Mouse (Mus musculus) MEL (cell line): ENCODE results near the gene 1110051M20Rik.
A peak's percentile ranks its signal among the peaks of the same experiment; 100 is the strongest.

ENCODE experiments used
- CTCF ChIP-seq, 3 experiments: IDR thresholded peaks in 2 of 3; conservative IDR thresholded peaks in 1 of 3; 2 replicates each; pipeline ENCODE4 v1.5.1; 2011 to 2012; ENCODE audit warnings: low read length in 3 of 3, low read depth in 2 of 3, mild to moderate bottlenecking in 2 of 3, improper control_type of control experiment in 1 of 3, inconsistent platforms in 1 of 3, mixed read lengths in 1 of 3, moderate library complexity in 1 of 3; ENCODE audit not compliant: control insufficient read depth in 1 of 3, insufficient read depth in 1 of 3, poor library complexity in 1 of 3, severe bottlenecking in 1 of 3
- E2F4 ChIP-seq: IDR thresholded peaks from 2 replicates; pipeline ENCODE4 v1.6.1; 2011; ENCODE audit warnings: low read depth, low read length, improper control_type of control experiment, borderline replicate concordance
- EP300 ChIP-seq, 2 experiments: IDR thresholded peaks; 2 replicates each; pipeline ENCODE4 v1.6.1; 2011; ENCODE audit warnings: improper control_type of control experiment in 2 of 2, low read length in 2 of 2, low read depth in 1 of 2, mild to moderate bottlenecking in 1 of 2
- GATA1 ChIP-seq: IDR thresholded peaks from 2 replicates; pipeline ENCODE4 v1.6.1; 2011; ENCODE audit warnings: low read depth, low read length, improper control_type of control experiment
- HCFC1 ChIP-seq: IDR thresholded peaks from 2 replicates; pipeline ENCODE4 v1.6.1; 2012; ENCODE audit warnings: low read depth, mild to moderate bottlenecking, inconsistent platforms, low read length, improper control_type of control experiment, moderate library complexity
- JUND ChIP-seq: IDR thresholded peaks from 2 replicates; pipeline ENCODE4 v1.6.1; 2011; ENCODE audit warnings: low read depth, mild to moderate bottlenecking, improper control_type of control experiment, low read length
- MAFK ChIP-seq: IDR thresholded peaks from 2 replicates; pipeline ENCODE4 v1.6.1; 2011; ENCODE audit warnings: low read depth, mild to moderate bottlenecking, low read length, improper control_type of control experiment, borderline replicate concordance
- MAX ChIP-seq: IDR thresholded peaks from 2 replicates; pipeline ENCODE4 v1.6.1; 2011; ENCODE audit warnings: low read length, improper control_type of control experiment
- MAZ ChIP-seq: IDR thresholded peaks from 2 replicates; pipeline ENCODE4 v1.6.1; 2012; ENCODE audit warnings: low read depth, mild to moderate bottlenecking, inconsistent platforms, low read length, improper control_type of control experiment
- POLR2A ChIP-seq, 2 experiments: IDR thresholded peaks; 2 replicates each; pipeline ENCODE4 v1.6.1; 2011 to 2012; ENCODE audit warnings: low read length in 2 of 2, mild to moderate bottlenecking in 2 of 2, control low read depth in 1 of 2, improper control_type of control experiment in 1 of 2, low read depth in 1 of 2, moderate library complexity in 1 of 2; ENCODE audit not compliant: control insufficient read depth in 1 of 2, insufficient read depth in 1 of 2, poor library complexity in 1 of 2
- RCOR1 ChIP-seq: IDR thresholded peaks from 2 replicates; pipeline ENCODE4 v1.6.1; 2012; ENCODE audit warnings: low read depth, mild to moderate bottlenecking, inconsistent platforms, low read length, improper control_type of control experiment
- USF1 ChIP-seq: IDR thresholded peaks from 2 replicates; pipeline ENCODE4 v1.6.1; 2014; ENCODE audit warnings: low read depth, mild to moderate bottlenecking, inconsistent platforms, low read length, improper control_type of control experiment, moderate library complexity
- USF2 ChIP-seq, 2 experiments: IDR thresholded peaks; 2 replicates each; pipeline ENCODE4 v1.6.1; 2011 to 2012; ENCODE audit warnings: improper control_type of control experiment in 2 of 2, low read length in 2 of 2, borderline replicate concordance in 1 of 2, inconsistent platforms in 1 of 2, low read depth in 1 of 2, mild to moderate bottlenecking in 1 of 2; ENCODE audit not compliant: insufficient read depth in 1 of 2

DNA sequence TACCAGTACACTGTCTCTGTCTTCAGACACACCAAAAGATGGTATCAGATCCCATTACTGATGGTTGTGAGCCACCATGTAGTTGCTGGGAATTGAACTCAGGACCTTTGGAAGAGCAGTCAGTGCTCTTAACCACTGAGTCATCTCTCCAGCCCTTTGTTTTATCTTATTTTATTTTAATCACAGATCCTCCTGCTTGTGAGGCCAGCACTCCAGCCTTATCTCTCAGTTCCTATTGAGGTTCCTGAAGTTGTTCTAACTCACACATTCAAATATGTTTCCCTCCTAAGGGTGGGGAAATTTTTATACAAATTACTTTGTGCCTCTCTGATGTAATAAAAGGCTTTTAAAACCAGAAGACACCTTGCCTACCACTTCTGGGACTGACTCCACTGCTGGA is 137.9 kb downstream of the 1110051M20Rik start:
- no peak for TF ChIP-seq JUND
- TF ChIP-seq EP300 (IDR thresholded peaks at IDR 0.05; ENCODE audit: low read depth in 1 of 2, low read length in 2 of 2), result 0 out of 4 replicates have a peak, but pooled peaks of 1 of the 2 experiments have one; percentile 28
- no peak for TF ChIP-seq RCOR1
- TF ChIP-seq CTCF (IDR thresholded peaks at IDR 0.05 in 2 of 3, conservative IDR thresholded peaks at IDR 0.05 in 1 of 3; ENCODE audit: control insufficient read depth in 1 of 3, insufficient read depth in 1 of 3, low read depth in 2 of 3, low read length in 3 of 3, poor library complexity in 1 of 3, severe bottlenecking in 1 of 3), result no peak
- peak; percentile 69 for TF ChIP-seq GATA1
- no peak for TF ChIP-seq USF2 (IDR thresholded peaks at IDR 0.05; ENCODE audit: borderline replicate concordance in 1 of 2, insufficient read depth in 1 of 2, low read depth in 1 of 2, low read length in 2 of 2)
- no peak for TF ChIP-seq POLR2A (IDR thresholded peaks at IDR 0.05; ENCODE audit: control insufficient read depth in 1 of 2, insufficient read depth in 1 of 2, low read depth in 1 of 2, low read length in 2 of 2, poor library complexity in 1 of 2)
- TF ChIP-seq E2F4, result no peak
- TF ChIP-seq USF1, result no peak
- TF ChIP-seq HCFC1, result no peak
- peak; percentile 72; the same call in 1 of the 2 replicates for TF ChIP-seq MAFK
- no peak for TF ChIP-seq MAX
- TF ChIP-seq MAZ, result no peak
